Mouse (Mus musculus) heart, postnatal 0 days (tissue): ENCODE results near the gene Smarcc1.

Experiments used
- CTCF ChIP-seq: IDR thresholded peaks from 2 replicates; pipeline ENCODE4 v1.5.1; 2016; ENCODE audit warnings: antibody characterized with exemption, control low read depth, low read depth
- EP300 ChIP-seq: IDR thresholded peaks from 2 replicates; pipeline ENCODE4 v1.6.1; 2016; ENCODE audit warnings: antibody characterized with exemption, low read depth

DNA sequence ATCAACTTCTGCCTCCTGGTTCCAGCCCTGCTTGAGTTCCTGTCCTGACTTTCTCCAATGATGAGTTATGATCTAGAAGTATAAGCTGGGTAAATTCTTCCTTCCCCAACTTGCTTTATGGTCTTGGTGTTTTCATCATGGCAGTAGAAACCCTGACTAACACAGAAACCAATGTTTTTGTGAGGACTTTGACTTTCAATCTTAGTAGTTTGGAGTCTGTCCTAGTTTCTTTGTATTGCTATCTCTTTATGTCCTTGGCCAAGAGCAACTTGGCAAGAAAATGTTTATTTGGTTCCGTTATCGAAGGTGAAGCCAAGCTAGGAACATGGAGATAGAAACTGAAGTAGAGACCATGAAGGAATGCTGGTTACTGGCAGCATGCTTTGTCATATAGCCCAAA is 45.6 kb downstream of the Smarcc1 start:
- TF ChIP-seq CTCF (no peak), EP300 (no peak)
